Mouse (Mus musculus) liver, postnatal 0 days (tissue): ENCODE data around the gene Slit3.

Experiments
- CTCF ChIP-seq: sonication (generic); IDR thresholded peaks from 2 replicates; pipeline ENCODE4 v1.5.1; 2016; ENCODE audit warnings: antibody characterized with exemption, low read depth
- EP300 ChIP-seq: IDR thresholded peaks from 2 replicates; pipeline ENCODE4 v1.6.1; 2016; ENCODE audit warnings: antibody characterized with exemption, low read depth, mild to moderate bottlenecking

- TF ChIP-seq CTCF (no peak), EP300 (no peak)
Observed at GRCm38 (mm10) chr11:35507781-35508390, 386.9 kb downstream of the Slit3 start.
